Mouse (Mus musculus) heart, adult 2 months (tissue): ENCODE measurements around the gene Rhd.

Experiments used
- CTCF ChIP-seq: fragments of 200-600 bp; IDR thresholded peaks from 2 replicates; pipeline ENCODE4 v1.8.1; 2022; ENCODE audit warnings: antibody characterized with exemption, mild to moderate bottlenecking, moderate library complexity
- EP300 ChIP-seq: fragments of 200-500 bp; IDR thresholded peaks from 2 replicates; pipeline ENCODE4 v1.6.1; 2011; ENCODE audit warnings: low read depth, low read length, control low read depth; ENCODE audit not compliant: insufficient read depth
- POLR2A ChIP-seq: fragments of 200-500 bp; IDR thresholded peaks from 2 replicates; pipeline ENCODE4 v1.6.1; 2011; ENCODE audit warnings: mild to moderate bottlenecking, low read depth, low read length, control low read depth; ENCODE audit not compliant: insufficient read depth

- TF ChIP-seq CTCF (no peak), EP300 (no peak), POLR2A (no peak)
Observed at GRCm38 (mm10) chr4:134903046-134903445, 38.7 kb downstream of the Rhd start.
